Mouse (Mus musculus): Measurements from ENCODE around the gene Gpx3. TPM values are rescaled to one million over a fixed set of nuclear protein-coding genes. Genes with fewer than 3 reads are reported as not detected.

Gene Gpx3
- 96.5 and 120 TPM in 2 replicates for polyA plus RNA-seq (2012; rRNA removed; ENCODE audit: low replicate concordance)

DNA sequence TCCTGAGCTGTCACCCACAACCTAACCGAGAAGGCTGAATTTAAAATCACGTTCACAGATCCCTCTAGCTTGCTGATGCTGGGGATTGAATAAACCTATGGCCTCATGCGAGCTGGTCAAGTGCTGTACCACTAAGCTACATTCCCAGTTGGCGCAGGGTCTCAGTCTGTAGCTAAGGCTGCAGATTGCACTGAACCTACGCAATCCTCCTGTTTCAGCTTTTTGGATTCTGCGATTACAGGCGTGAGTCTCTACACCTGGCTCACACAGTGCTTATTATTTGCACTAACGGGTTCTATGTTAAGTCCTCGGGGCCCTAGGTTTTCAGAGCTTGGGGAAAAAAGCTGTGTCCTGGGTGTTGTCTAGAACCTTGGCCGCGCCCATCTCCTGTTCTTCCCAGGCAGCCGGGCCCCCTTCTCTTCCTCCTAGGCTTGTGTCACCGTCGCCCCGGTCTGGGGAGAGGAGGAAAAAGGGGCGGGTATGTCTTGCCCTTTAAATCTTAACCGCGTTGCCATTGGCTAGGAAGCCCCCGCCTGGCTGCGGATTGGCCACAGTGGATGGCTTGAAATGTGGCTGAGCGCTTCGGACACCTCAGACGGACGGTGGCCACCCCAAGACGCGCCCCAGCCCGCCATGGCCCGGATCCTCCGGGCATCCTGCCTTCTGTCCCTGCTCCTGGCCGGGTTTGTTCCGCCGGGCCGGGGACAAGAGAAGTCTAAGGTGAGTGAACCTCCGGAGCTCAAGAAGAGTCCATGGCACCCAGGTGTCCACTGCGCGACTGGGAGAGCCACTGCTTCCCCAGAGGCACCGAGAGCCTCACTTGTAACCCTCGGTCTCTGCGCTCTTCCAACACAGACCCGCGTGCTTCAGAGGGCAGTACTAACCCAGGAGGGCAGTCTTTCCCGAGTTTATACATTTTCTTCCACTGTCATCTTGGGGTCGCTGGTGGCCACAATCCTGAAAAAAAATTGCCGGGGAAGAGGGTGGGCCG lies at the start of gene Gpx3:
TSS of gene Gpx3 (plus strand) at position 121 of the 991 bp plus-strand sequence.

DNA sequence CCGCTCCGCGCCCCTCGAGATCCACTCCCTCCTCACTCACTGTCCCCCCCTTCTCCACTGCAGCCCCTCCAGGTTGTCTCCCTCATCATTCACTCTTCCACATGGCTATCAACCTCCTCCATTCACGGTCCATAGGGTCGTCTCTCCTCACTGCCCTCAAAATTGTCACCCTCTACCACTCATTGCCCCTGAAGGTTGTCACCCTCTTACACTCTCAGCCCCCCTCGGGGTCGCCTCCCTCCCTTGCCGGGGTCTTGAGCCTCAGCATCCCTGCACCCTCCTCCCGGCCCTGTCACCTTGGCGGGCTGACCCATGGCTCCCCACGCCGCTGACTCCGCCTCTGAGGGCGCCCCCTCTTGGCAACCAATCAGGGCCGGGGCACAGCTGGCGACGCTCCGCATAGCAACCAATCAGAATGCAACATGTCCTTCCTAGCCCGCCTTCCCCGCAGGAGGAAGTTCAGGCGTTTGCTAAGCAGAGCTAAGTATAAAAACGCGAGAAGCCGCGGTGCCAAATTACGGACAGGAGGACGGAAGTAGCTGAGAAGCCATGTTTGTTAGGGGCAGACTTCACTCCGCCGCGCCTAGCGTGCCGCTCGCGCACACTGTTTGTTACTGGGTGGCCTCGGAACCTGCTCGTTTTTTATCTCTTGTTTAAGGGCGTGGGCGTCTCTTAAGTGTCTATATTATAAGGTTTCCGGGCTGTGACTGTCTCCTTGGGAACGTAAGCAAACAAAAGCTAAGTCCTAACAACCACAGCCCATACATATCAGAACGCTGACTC lies 41.8 kb upstream of the Gpx3 start, which contains the start of gene Lyrm7:
TSS of gene Lyrm7 (minus strand) at position 661 of the 783 bp plus-strand sequence.

DNA sequence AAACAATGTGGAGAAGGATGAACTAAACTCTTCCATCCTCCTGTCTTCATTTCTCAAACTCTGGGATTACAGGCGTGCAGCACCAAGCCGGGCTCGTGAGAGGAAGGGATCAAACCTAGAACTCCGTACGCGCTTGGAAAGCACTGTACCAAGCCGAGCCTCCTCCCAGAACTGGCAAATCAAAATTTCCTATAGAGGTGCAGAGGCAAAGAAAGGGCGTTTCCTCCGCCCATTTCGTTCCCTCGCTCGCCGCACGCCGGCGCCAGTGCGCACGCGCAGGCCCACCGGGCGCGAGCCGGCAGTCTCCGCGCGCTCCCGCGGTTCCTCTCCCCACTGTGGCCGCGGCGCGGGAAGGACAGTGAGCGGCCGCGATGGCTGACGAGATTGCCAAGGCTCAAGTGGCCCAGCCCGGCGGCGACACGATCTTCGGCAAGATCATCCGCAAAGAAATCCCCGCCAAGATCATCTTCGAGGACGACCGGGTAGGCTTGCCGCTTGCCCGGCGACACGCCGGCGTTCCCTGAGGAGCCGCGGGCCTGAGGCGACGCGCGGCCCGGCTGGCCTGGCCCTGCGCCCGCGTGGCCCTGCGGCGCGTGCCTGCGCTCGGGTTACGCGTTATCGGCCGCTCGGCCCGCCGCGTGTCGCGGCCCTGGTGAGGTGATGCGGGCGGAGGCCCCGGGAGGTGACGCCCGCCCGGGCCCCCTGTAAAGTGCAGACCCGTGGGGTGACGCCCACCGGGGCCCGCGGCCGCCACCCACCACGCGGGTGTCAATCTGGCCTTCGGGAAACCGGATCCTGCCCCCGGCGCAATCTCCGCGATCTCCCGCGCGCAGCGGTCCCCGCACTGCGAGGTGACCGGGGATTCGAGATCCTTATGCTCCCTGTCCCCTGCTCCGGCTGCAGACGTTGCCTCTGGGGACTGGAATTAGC lies 35.9 kb upstream of the Gpx3 start, which contains the start of gene Hint1:
TSS of gene Hint1 (plus strand) at position 265 of the 930 bp plus-strand sequence.

Other genes starting within 250 kb of the Gpx3 start
- gene Cdc42se2, start 114.8 kb upstream of the Gpx3 start, polyA plus RNA-seq (2012; rRNA removed; ENCODE audit: low replicate concordance): 24.3 and 46.6 TPM in 2 replicates
- gene Lyrm7, start 41.5 kb upstream of the Gpx3 start, polyA plus RNA-seq (2012; rRNA removed; ENCODE audit: low replicate concordance): 0.06 and 0.38 TPM in 2 replicates
- 772 and 864 TPM in 2 replicates for gene Hint1, start 36.1 kb upstream of the Gpx3 start, polyA plus RNA-seq (2012; rRNA removed; ENCODE audit: low replicate concordance)
- 52.2 and 114 TPM in 2 replicates for gene Tnip1, start 60.5 kb downstream of the Gpx3 start, polyA plus RNA-seq (2012; rRNA removed; ENCODE audit: low replicate concordance)
- 24.0 and 27.3 TPM in 2 replicates for gene Anxa6, start 131.0 kb downstream of the Gpx3 start, polyA plus RNA-seq (2012; rRNA removed; ENCODE audit: low replicate concordance)
- gene Ccdc69, start 175.7 kb downstream of the Gpx3 start, polyA plus RNA-seq (2012; rRNA removed; ENCODE audit: low replicate concordance): 0.79 and 1.1 TPM in 2 replicates
- gene Gm2a, start 195.7 kb downstream of the Gpx3 start, polyA plus RNA-seq (2012; rRNA removed; ENCODE audit: low replicate concordance): 11.0 and 23.0 TPM in 2 replicates
- gene Slc36a3, start 249.3 kb downstream of the Gpx3 start, polyA plus RNA-seq (2012; rRNA removed; ENCODE audit: low replicate concordance): 0.14 and 0.38 TPM in 2 replicates